Mouse (Mus musculus) midbrain, embryonic 13.5 days (tissue): ENCODE measurements around the gene Tmem183a. TPM values are rescaled to one million over a fixed set of nuclear protein-coding genes. Genes with fewer than 3 reads are reported as not detected.

Experiments
- ATAC-seq: fragments of 200-750 bp; cut with Nextera tagmentation; 2 replicates; pipeline ENCODE4 v1.8.0; 2017; ENCODE audit warnings: mild to moderate bottlenecking, moderate TSS enrichment, moderate library complexity
- H3K27ac ChIP-seq: fragments of 300-500 bp; sonication (generic); 2 replicates; pipeline ENCODE4 v1.5.1; 2015; ENCODE audit warnings: inconsistent platforms, mild to moderate bottlenecking, moderate library complexity
- H3K27me3 ChIP-seq: fragments of 300-500 bp; sonication (generic); 2 replicates; pipeline ENCODE4 v1.6.1; 2015; ENCODE audit warnings: mild to moderate bottlenecking, inconsistent platforms
- H3K36me3 ChIP-seq: fragments of 300-500 bp; sonication (generic); 2 replicates; pipeline ENCODE4 v1.6.1; 2015; ENCODE audit warnings: mild to moderate bottlenecking, inconsistent platforms
- H3K4me1 ChIP-seq: fragments of 300-500 bp; sonication (generic); replicated peaks from 2 replicates; pipeline ENCODE4 v1.6.1; 2015; ENCODE audit warnings: inconsistent platforms
- H3K4me2 ChIP-seq: fragments of 300-500 bp; sonication (generic); replicated peaks from 2 replicates; pipeline ENCODE4 v1.6.1; 2015; ENCODE audit warnings: moderate library complexity, mild to moderate bottlenecking, inconsistent platforms
- H3K4me3 ChIP-seq: fragments of 300-500 bp; sonication (generic); replicated peaks from 2 replicates; pipeline ENCODE4 v1.5.1; 2015; ENCODE audit warnings: mild to moderate bottlenecking, inconsistent platforms
- H3K9ac ChIP-seq: fragments of 300-500 bp; sonication (generic); replicated peaks from 2 replicates; pipeline ENCODE4 v1.6.1; 2015; ENCODE audit warnings: mild to moderate bottlenecking, inconsistent platforms
- H3K9me3 ChIP-seq: fragments of 300-500 bp; sonication (generic); 2 replicates; pipeline ENCODE4 v1.6.1; 2016; ENCODE audit warnings: mild to moderate bottlenecking, inconsistent platforms
- WGBS: fragments of 180-500 bp; shearing (Covaris S2); methylation state at CpG from one replicate; pipeline ENCODE4 v1.1.7; 2015; 5-methylcytosine and 5-hydroxymethylcytosine counted together
- polyA plus RNA-seq: library from polyadenylated mRNA; unstranded; fragments of >200 nt; fragmentation: Nextera tagmentation; extraction: Ambion mirVana; gene quantifications from 2 replicates; pipeline ENCODE4 v1.2.1, GENCODE M21; 2015

Gene Tmem183a
- polyA plus RNA-seq, result 128 TPM in 2 replicates

GRCm38 (mm10) chr1:134361857-134362212, at the start of gene Tmem183a:
TSS of gene Tmem183a (minus strand) at chr1:134361979.
- peaks cover 23% of the 10 kb centered on the region for H3K36me3 ChIP-seq
- H3K27ac ChIP-seq, result peak within 1 kb of the TSS; percentile 83
- H3K9ac ChIP-seq, result peak within 1 kb of the TSS; percentile 95
- 0% methylated on average over 38 of the region's 38 CpGs for WGBS
- no peaks in the 10 kb centered on the region; the same call in 1 of the 2 replicates for H3K27me3 ChIP-seq
- peak within 1 kb of the TSS; percentile 86 for H3K4me3 ChIP-seq
- H3K4me2 ChIP-seq, result peak within 1 kb of the TSS; percentile 92
- H3K4me1 ChIP-seq, result peaks cover 27% of the 10 kb centered on the region
- peak; percentile 99 for ATAC-seq
- H3K9me3 ChIP-seq, result no peaks in the 10 kb centered on the region

GRCm38 (mm10) chr1:134408080-134408479, 46.3 kb upstream of the Tmem183a start:
- Histone ChIP-seq H3K27ac (no peak overlapping the region), H3K4me3 (no peak overlapping the region), H3K9me3 (no peaks in the 10 kb centered on the region), H3K36me3 (peaks cover 32% of the 10 kb centered on the region), H3K9ac (0 out of 2 replicates have a peak overlapping the region, but pooled peaks have one; percentile 19), H3K4me2 (no peak overlapping the region), H3K4me1 (peaks cover 9% of the 10 kb centered on the region), H3K27me3 (no peaks in the 10 kb centered on the region)
- no peak for ATAC-seq
- WGBS, result 73% methylated on average over 8 of the region's 8 CpGs

- WGBS, result 38% methylated on average over 8 of the region's 8 CpGs
- Histone ChIP-seq H3K4me3 (peak overlapping the region; percentile 69), H3K27me3 (no peaks in the 10 kb centered on the region), H3K9me3 (no peaks in the 10 kb centered on the region), H3K4me2 (peak overlapping the region; percentile 81), H3K4me1 (peaks cover 9% of the 10 kb centered on the region), H3K27ac (no peak overlapping the region), H3K36me3 (peaks cover 32% of the 10 kb centered on the region), H3K9ac (peak overlapping the region; percentile 69)
- peak; percentile 63 for ATAC-seq
These were observed 44.6 kb upstream of the Tmem183a start for GRCm38 (mm10) chr1:134406414-134406771.

- 2% methylated on average over 43 of the region's 43 CpGs for WGBS
- H3K4me2 ChIP-seq, result peak within 1 kb of the TSS; percentile 81
- H3K36me3 ChIP-seq, result peaks cover 27% of the 10 kb centered on the region
- H3K4me1 ChIP-seq, result peaks cover 9% of the 10 kb centered on the region
- 0 out of 2 replicates have a peak within 1 kb of the TSS, but pooled peaks have one; percentile 20 for H3K27ac ChIP-seq
- peak within 1 kb of the TSS; percentile 69 for H3K9ac ChIP-seq
- H3K4me3 ChIP-seq, result peak within 1 kb of the TSS; percentile 69
- ATAC-seq, result peak; percentile 96
- H3K9me3 ChIP-seq, result no peaks in the 10 kb centered on the region
- H3K27me3 ChIP-seq, result no peaks in the 10 kb centered on the region
These were observed 44.0 kb upstream of the Tmem183a start, which contains the start of gene Cyb5r1 for GRCm38 (mm10) chr1:134405509-134406413. TSS of gene Cyb5r1 (plus strand) at chr1:134405559.

- 57% methylated on average over 5 of the region's 5 CpGs for WGBS
- Histone ChIP-seq H3K9ac (no peak overlapping the region), H3K4me2 (no peak overlapping the region), H3K27ac (no peak overlapping the region), H3K4me3 (no peak overlapping the region), H3K9me3 (no peaks in the 10 kb centered on the region), H3K36me3 (no peaks in the 10 kb centered on the region), H3K4me1 (no peaks in the 10 kb centered on the region), H3K27me3 (no peaks in the 10 kb centered on the region)
- no peak for ATAC-seq
These were observed 38.0 kb upstream of the Tmem183a start for GRCm38 (mm10) chr1:134399735-134400134.

- Histone ChIP-seq H3K36me3 (no peaks in the 10 kb centered on the region), H3K9me3 (no peaks in the 10 kb centered on the region), H3K4me1 (no peaks in the 10 kb centered on the region), H3K4me2 (no peak overlapping the region), H3K9ac (no peak overlapping the region), H3K4me3 (no peak overlapping the region), H3K27ac (no peak overlapping the region), H3K27me3 (no peaks in the 10 kb centered on the region)
- 90% methylated on average over 12 of the region's 12 CpGs for WGBS
- ATAC-seq, result no peak
These were observed 36.4 kb upstream of the Tmem183a start for GRCm38 (mm10) chr1:134398210-134398609.

- WGBS, result 63% methylated on average over 5 of the region's 5 CpGs
- no peak overlapping the region for H3K27ac ChIP-seq
- ATAC-seq, result no peak
These were observed 32.0 kb upstream of the Tmem183a start for GRCm38 (mm10) chr1:134393827-134394226.

GRCm38 (mm10) chr1:134385666-134386065, 23.9 kb upstream of the Tmem183a start, which contains the start of gene 4933406M09Rik:
TSS of gene 4933406M09Rik (plus strand) at chr1:134385940.
- Histone ChIP-seq H3K27ac (no peak within 1 kb of the TSS), H3K27me3 (0 out of 2 replicates have a peak, but pooled peaks cover 5% of the 10 kb centered on the region), H3K4me3 (no peak within 1 kb of the TSS), H3K9ac (no peak within 1 kb of the TSS), H3K4me2 (no peak within 1 kb of the TSS), H3K9me3 (no peaks in the 10 kb centered on the region), H3K4me1 (peaks cover 10% of the 10 kb centered on the region; the same call in 1 of the 2 replicates), H3K36me3 (no peaks in the 10 kb centered on the region)
- WGBS, result 94% methylated on average over 1 of the region's 1 CpGs
- no peak for ATAC-seq

More at GRCm38 (mm10) chr1:134393827-134394226, 32.0 kb upstream of the Tmem183a start:
- no peaks in the 10 kb centered on the region for H3K36me3 ChIP-seq
- no peaks in the 10 kb centered on the region for H3K27me3 ChIP-seq
- H3K9ac ChIP-seq, result no peak overlapping the region
- no peak overlapping the region for H3K4me2 ChIP-seq
- H3K4me3 ChIP-seq, result no peak overlapping the region
- H3K9me3 ChIP-seq, result no peaks in the 10 kb centered on the region
- no peaks in the 10 kb centered on the region for H3K4me1 ChIP-seq

- no peaks in the 10 kb centered on the region for H3K36me3 ChIP-seq
These were observed 23.4 kb upstream of the Tmem183a start for GRCm38 (mm10) chr1:134385176-134385575.

GRCm38 (mm10) chr1:134384581-134384980, 22.8 kb upstream of the Tmem183a start:
- H3K4me2 ChIP-seq, result no peak overlapping the region
- H3K27me3 ChIP-seq, result 0 out of 2 replicates have a peak, but pooled peaks cover 5% of the 10 kb centered on the region
- peaks cover 10% of the 10 kb centered on the region; the same call in 1 of the 2 replicates for H3K4me1 ChIP-seq
- H3K27ac ChIP-seq, result no peak overlapping the region
- no peak overlapping the region for H3K4me3 ChIP-seq
- no peak for ATAC-seq
- H3K9ac ChIP-seq, result no peak overlapping the region
- no peaks in the 10 kb centered on the region for H3K36me3 ChIP-seq
- 79% methylated on average over 4 of the region's 4 CpGs for WGBS
- H3K9me3 ChIP-seq, result no peaks in the 10 kb centered on the region

More at GRCm38 (mm10) chr1:134385176-134385575, 23.4 kb upstream of the Tmem183a start:
- no peak for ATAC-seq
- Histone ChIP-seq H3K9me3 (no peaks in the 10 kb centered on the region), H3K4me1 (peaks cover 10% of the 10 kb centered on the region; the same call in 1 of the 2 replicates), H3K27me3 (0 out of 2 replicates have a peak, but pooled peaks cover 5% of the 10 kb centered on the region), H3K4me2 (no peak overlapping the region), H3K27ac (no peak overlapping the region), H3K9ac (no peak overlapping the region), H3K4me3 (no peak overlapping the region)

- WGBS, result 16% methylated on average over 19 of the region's 19 CpGs
- Histone ChIP-seq H3K27me3 (0 out of 2 replicates have a peak, but pooled peaks cover 5% of the 10 kb centered on the region), H3K4me1 (peaks cover 10% of the 10 kb centered on the region; the same call in 1 of the 2 replicates), H3K4me3 (peak overlapping the region; percentile 11), H3K9ac (no peak overlapping the region), H3K36me3 (no peaks in the 10 kb centered on the region), H3K4me2 (peak overlapping the region; percentile 47), H3K9me3 (no peaks in the 10 kb centered on the region), H3K27ac (no peak overlapping the region)
- no peak for ATAC-seq
These were observed 20.2 kb upstream of the Tmem183a start for GRCm38 (mm10) chr1:134381795-134382625.
